Mouse (Mus musculus): Measurements from ENCODE around the gene Egr2.

The Egr2 gene

GRCm38 (mm10) chr10:67535256-67535655 is at the start of gene Egr2:
Gene Egr2, plus strand, starts transcription at chr10:67535475.
- peak; percentile 39 to 54 for DNase-seq

GRCm38 (mm10) chr10:67487496-67487895 is 47.8 kb upstream of the Egr2 start:
- peak; percentile 18 to 45 for DNase-seq

DNA sequence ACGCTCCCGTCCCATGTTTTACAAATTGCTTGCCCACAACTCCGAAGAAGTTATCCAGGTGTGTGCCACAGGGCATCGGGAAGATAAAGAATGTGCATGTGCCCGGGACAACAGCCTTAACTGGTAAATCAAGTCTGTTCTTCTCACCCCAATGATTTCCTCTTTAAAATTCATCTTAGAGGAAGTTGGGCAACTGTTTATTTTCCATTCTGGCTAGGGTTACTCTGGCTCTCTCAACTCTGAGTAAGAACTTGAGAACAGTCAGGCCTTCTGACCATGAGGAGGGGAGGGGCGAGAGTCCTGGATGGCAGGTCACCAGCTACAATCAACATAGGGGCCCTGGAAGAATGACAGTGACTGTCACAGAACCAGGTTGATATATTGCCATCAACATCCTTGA is 45.4 kb upstream of the Egr2 start:
- DNase-seq: no peak

GRCm38 (mm10) chr10:67490632-67491031 is 44.6 kb upstream of the Egr2 start:
- DNase-seq: no peak

DNA sequence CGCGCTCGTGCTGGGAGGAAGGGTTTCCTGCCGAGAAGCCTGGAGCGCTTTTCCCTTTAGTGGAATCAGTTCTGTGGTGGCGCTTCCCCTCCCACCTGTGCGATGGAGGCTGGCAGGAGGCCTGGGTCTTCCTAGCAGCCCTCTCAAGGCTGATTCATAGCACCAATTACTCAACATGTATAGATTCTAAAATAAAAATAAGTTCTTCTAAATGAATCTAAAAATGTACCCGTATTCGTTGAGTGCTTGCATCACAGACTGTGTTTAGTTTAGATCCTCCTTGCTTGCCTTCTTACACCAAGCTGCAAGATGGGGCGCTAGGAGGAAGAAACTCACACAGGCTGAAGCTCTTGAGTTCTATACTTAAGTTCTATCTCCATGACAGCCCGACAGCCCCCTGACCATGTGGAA is 43.1 kb upstream of the Egr2 start:
- DNase-seq: no peak

- no peak for DNase-seq
Measured at GRCm38 (mm10) chr10:67493556-67493955, 41.7 kb upstream of the Egr2 start.

GRCm38 (mm10) chr10:67497144-67497892 is 38.0 kb upstream of the Egr2 start:
- DNase-seq: no peak

GRCm38 (mm10) chr10:67497951-67498350 is 37.3 kb upstream of the Egr2 start:
- no peak for DNase-seq

DNA sequence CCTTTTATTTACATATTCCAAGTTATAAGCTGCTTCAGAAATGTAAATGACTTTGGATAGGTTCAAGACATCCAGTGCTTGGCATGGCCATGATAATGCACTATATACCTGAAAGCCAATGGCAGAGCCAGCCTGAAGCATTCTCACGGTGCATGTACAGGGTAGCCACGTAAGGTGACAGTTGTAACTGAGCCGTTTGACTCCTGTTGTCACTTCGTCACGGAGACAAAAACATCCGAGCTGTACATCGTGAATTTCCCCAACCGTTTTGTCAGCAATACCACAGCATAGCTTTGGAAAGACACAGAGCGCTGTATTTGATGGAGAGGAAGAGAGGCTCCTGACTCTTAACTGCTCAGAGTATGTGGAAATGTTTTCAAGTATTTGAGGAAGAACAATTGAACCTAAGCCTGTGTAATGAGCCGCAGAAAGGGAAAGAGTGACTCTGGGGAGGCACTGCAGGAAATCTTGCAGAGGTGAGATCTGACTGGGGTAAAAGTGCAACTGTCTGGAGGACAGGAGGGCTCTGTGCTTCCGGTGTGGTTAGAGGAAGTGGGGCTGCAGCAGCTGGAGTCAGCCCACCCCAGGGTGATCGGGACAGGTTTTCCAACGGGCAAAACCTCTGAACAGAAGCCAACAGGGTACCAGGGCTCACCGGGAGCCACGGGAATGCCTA is 31.8 kb upstream of the Egr2 start:
- no peak for DNase-seq

GRCm38 (mm10) chr10:67504046-67504445 is 31.2 kb upstream of the Egr2 start:
- no peak for DNase-seq

DNA sequence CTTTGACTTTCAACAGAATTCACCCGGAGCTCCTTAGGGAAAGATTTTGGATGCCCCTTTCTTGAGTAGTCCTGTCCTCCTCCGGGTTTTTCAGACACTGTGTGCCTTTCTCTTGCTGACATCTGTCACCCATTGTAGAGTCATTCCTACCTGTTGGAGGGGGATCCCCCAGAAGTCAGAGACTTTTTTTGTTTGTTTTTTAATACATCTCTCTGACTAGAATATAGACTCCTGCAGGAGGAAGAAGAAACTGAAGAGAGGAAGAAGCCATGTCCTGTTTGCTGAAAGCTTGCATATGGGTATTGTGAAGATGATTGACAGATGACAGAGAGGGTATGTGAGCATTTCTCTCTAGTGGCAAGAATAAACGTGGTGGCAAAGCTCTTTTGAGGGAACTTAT is 30.0 kb upstream of the Egr2 start:
- DNase-seq: no peak

- DNase-seq: no peak
Measured at GRCm38 (mm10) chr10:67512211-67512610, 23.1 kb upstream of the Egr2 start.

- no peak for DNase-seq
Measured at GRCm38 (mm10) chr10:67512871-67513270, 22.4 kb upstream of the Egr2 start.

DNA sequence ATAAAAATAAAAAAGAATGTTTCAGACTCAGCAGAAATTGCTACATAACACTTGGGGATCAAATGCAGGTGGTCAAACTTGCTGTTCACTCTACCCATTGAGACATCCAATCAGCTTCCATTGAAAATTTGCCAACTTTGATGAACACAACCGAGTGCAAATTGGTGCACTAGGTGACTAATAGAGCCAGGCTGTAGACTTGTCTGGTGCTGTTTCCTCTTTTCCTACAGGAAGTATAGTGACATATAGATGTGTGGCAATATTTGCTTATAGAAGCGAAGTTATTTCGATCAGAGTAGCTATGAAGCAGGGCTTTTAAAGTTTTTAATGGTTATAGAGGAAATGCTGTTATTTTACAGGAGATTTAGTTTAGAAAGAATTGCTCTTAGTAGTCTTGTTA is 16.5 kb upstream of the Egr2 start:
- DNase-seq: no peak

DNA sequence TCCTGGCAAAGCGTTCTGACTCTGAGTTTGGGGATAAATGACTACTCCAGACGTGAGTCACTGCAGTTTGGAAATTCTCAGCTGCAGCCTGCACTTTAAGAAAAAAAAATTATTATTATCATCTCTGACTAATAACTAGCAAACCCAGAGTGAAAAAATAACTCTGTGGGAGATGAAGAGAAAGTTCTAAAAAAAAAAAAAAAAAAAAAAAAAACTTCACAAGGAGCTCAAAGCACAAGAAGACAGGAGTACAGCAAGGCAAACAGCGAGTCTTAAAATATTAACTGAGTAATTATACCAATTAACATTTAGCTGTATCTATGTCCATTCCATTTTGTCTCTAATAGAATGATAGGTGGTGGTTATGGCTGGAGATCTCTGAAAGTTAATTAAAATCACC is 11.1 kb upstream of the Egr2 start:
- DNase-seq: no peak

DNA sequence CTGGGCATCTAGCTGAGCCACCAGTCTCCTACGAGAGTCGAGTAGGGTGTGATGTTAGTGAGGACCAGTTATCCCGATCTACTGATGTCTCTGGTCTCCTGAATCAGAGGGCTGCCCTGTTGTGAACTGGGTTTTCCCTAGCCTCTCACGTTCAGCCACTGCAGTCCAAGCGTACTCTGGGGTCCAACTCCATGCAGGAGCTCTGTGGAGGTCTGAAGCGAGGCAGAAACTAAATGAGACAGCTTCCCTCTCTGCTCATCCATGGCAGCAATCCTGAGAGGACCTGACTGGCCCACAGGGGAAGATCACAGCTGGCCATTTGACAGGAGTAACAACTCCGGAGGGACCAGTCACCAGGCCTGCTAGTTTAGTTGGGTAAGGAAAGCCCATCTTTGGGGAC is 10.6 kb upstream of the Egr2 start:
- DNase-seq: no peak

DNA sequence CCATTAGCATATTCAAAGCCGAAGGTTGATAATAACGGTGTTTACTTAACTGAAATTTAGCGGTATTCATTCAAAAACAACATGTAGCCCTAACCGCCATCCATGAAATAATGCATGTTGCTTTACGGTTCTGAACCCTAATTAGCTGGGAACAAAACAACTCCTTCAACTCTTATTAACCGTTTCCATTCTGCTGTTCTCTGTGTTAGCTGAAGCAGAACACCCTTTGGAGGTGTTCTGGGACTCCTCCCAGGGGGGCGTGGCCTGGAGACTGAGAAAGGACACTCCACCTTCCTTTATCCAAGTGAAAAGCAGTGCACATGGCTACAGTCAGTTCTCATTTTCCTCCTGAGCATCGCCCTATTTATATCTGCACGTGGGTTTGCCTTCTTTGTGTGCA is 8.8 kb upstream of the Egr2 start:
- DNase-seq: no peak

GRCm38 (mm10) chr10:67529769-67530168 is 5.5 kb upstream of the Egr2 start:
- DNase-seq: no peak

- DNase-seq: peak; percentile 81 to 89
Measured at GRCm38 (mm10) chr10:67535972-67536371, 697 bp downstream of the Egr2 start.

DNA sequence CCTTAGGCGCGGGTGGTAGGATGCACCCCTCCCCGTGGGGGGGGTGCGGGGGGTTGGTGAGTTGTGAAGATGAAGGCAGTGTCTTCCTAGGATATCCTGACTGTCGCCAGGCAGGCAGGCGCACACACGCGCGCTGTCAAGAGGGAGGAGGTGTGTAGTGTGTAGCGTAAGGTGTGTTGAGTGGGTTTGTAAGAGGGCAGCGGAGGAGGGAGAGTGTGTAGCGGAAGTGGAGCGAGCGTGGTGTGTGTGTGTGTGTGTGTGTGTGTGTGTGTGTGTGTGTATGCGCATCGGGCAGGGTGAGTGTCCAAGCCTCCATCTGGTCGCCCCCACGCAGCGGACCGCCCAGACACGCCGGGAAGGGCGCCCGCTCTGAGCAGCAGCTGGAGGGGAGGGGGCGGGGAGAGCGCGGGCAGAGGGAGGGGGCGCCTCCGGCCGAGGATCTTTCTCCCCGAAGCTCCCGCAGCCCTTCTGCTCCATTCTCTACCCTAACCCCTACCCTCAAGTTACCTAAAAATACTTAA is 1.4 kb downstream of the Egr2 start:
- peak; percentile 73 to 82 for DNase-seq

DNA sequence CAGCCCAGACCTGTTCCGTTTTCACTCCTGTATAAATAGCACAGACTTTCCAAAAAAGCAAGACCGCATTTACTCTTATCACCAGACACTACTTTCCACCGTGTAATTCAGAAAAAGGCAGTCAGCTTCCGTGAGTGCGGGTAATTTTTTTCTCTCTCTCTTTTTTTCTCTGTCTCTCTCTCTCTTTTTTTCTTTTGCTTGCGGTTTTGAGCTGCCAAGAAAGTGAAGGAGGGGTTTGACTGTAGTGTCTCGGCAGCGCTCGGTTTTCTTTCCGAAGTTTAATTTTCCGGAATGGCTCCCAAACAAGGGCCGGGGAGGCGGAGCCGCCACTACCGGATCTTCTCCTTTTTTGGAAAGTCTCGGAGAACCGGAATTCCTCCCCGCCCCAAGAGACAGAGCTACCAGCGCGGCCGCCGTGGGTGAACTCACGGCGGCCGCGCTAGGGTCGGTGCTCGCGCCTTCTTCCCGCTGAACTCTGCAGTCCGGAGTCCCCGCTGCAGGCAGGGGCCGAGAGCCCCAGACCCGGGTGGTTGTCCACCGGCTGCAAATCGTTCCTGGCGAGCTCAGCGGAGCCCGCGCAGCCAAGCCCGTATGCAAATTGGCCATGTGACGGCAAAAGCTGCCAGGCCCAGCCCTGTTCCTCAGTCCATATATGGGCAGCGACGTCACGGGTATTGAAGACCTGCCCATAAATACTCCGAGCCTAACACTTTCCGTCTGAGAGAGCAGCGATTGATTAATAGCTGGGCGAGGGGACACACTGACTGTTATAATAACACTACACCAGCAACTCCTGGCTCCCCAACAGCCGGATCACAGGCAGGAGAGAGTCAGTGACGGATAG is 2.1 kb downstream of the Egr2 start:
- peak; percentile 91 to 95 for DNase-seq

- peak in 1 of 2 experiments; percentile 36 for DNase-seq
Measured at GRCm38 (mm10) chr10:67538106-67538505, 2.8 kb downstream of the Egr2 start.
